Mouse (Mus musculus): ENCODE data around the gene Crcp. TPM values are rescaled to one million over a fixed set of nuclear protein-coding genes. Genes with fewer than 3 reads are reported as not detected.
A peak's percentile ranks its signal among the peaks of the same experiment; 100 is the strongest.

Gene Crcp
- total and polyA plus RNA-seq, 2 experiments: 11.8 to 33.6 TPM

GRCm38 (mm10) chr5:130097837-130098236 is 68.7 kb downstream of the Crcp start:
- Histone ChIP-seq H3K79me2 (ENCODE audit: control insufficient read depth, insufficient read depth, low read length) (peaks cover 22% of the 10 kb centered on the region; the same call in 1 of the 2 replicates), H3K27me3 (ENCODE audit: control insufficient read depth, insufficient read depth, low read length) (no peaks in the 10 kb centered on the region), H3K4me3 (ENCODE audit: insufficient read depth, low read depth, low read length) (no peak overlapping the region), H3K9ac (ENCODE audit: low read depth, low read length) (no peak overlapping the region), H3K27ac (replicated peaks; ENCODE audit: insufficient read depth, low read depth, low read length) (no peak overlapping the region), H3K36me3 (ENCODE audit: control insufficient read depth, insufficient read depth, low read length) (peaks cover 8% of the 10 kb centered on the region; the same call in 1 of the 2 replicates), H3K4me1 (ENCODE audit: control insufficient read depth, insufficient read depth, low read length) (no peaks in the 10 kb centered on the region)
- DNase-seq (ENCODE audit: extremely low read depth, low read depth, low spot score): no peak
- TF ChIP-seq CTCF (IDR thresholded peaks at IDR 0.05; ENCODE audit: low read depth, low read length) (no peak), POLR2A (IDR thresholded peaks at IDR 0.05; ENCODE audit: extremely low read depth, insufficient read depth, low read length) (no peak)
- WGBS: 70% methylated on average over 2 of the region's 2 CpGs

- no peaks in the 10 kb centered on the region for H3K4me1 ChIP-seq (ENCODE audit: control insufficient read depth, insufficient read depth, low read length)
- no peak overlapping the region for H3K9ac ChIP-seq (ENCODE audit: low read depth, low read length)
- 95% methylated on average over 17 of the region's 17 CpGs for WGBS
- no peak overlapping the region for H3K4me3 ChIP-seq (ENCODE audit: insufficient read depth, low read depth, low read length)
- H3K36me3 ChIP-seq (ENCODE audit: control insufficient read depth, insufficient read depth, low read length): peaks cover 19% of the 10 kb centered on the region
- no peaks in the 10 kb centered on the region for H3K27me3 ChIP-seq (ENCODE audit: control insufficient read depth, insufficient read depth, low read length)
- no peak overlapping the region for H3K27ac ChIP-seq (replicated peaks; ENCODE audit: insufficient read depth, low read depth, low read length)
- DNase-seq (ENCODE audit: extremely low read depth, low read depth, low spot score): no peak
- H3K79me2 ChIP-seq (ENCODE audit: control insufficient read depth, insufficient read depth, low read length): peaks cover 13% of the 10 kb centered on the region; the same call in 1 of the 2 replicates
- TF ChIP-seq CTCF (IDR thresholded peaks at IDR 0.05; ENCODE audit: low read depth, low read length) (no peak), POLR2A (IDR thresholded peaks at IDR 0.05; ENCODE audit: extremely low read depth, insufficient read depth, low read length) (no peak)
Measured at GRCm38 (mm10) chr5:130101724-130102123, 72.6 kb downstream of the Crcp start.

GRCm38 (mm10) chr5:130109348-130109747 is 80.3 kb downstream of the Crcp start:
- Histone ChIP-seq H3K4me3 (ENCODE audit: insufficient read depth, low read depth, low read length) (no peak overlapping the region), H3K27ac (replicated peaks; ENCODE audit: insufficient read depth, low read depth, low read length) (no peak overlapping the region), H3K79me2 (ENCODE audit: control insufficient read depth, insufficient read depth, low read length) (no peaks in the 10 kb centered on the region; the same call in 1 of the 2 replicates), H3K9ac (ENCODE audit: low read depth, low read length) (no peak overlapping the region), H3K4me1 (ENCODE audit: control insufficient read depth, insufficient read depth, low read length) (no peaks in the 10 kb centered on the region), H3K27me3 (ENCODE audit: control insufficient read depth, insufficient read depth, low read length) (no peaks in the 10 kb centered on the region), H3K36me3 (ENCODE audit: control insufficient read depth, insufficient read depth, low read length) (peaks cover 15% of the 10 kb centered on the region)
- TF ChIP-seq POLR2A (IDR thresholded peaks at IDR 0.05; ENCODE audit: extremely low read depth, insufficient read depth, low read length): no peak
- whole genome bisulfite sequencing: 82% methylated on average over 3 of the region's 3 CpGs
- DNase-seq (ENCODE audit: extremely low read depth, low read depth, low spot score): peak; percentile 19

Other genes starting within 250 kb of the Crcp start
- 4.1 and 9.8 TPM in 2 replicates for gene Psph, start 241.8 kb upstream of the Crcp start, total RNA-seq (2014; rRNA removed)
- 8.3 and 11.0 TPM in 2 replicates for gene Psph, start 241.8 kb upstream of the Crcp start, polyA plus RNA-seq (2012; rRNA removed)
- gene Sumf2, start 182.3 kb upstream of the Crcp start, total RNA-seq (2014; rRNA removed): 5.8 and 6.0 TPM in 2 replicates
- 8.9 and 10.2 TPM in 2 replicates for gene Sumf2, start 182.3 kb upstream of the Crcp start, polyA plus RNA-seq (2012; rRNA removed)
- 1,393 and 1,612 TPM in 2 replicates for gene Chchd2, start 141.8 kb upstream of the Crcp start, total RNA-seq (2014; rRNA removed)
- 1,062 and 1,287 TPM in 2 replicates for gene Chchd2, start 141.8 kb upstream of the Crcp start, polyA plus RNA-seq (2012; rRNA removed)
- 5.1 and 5.8 TPM in 2 replicates for gene Zbed5, start 133.6 kb upstream of the Crcp start, total RNA-seq (2014; rRNA removed)
- 0.62 TPM in 2 replicates for gene Zbed5, start 133.6 kb upstream of the Crcp start, polyA plus RNA-seq (2012; rRNA removed)
- gene Phkg1, start 130.7 kb upstream of the Crcp start, total RNA-seq (2014; rRNA removed): 0.13 and 0.28 TPM in 2 replicates
- gene Phkg1, start 130.7 kb upstream of the Crcp start, polyA plus RNA-seq (2012; rRNA removed): 0.07 and 0.15 TPM in 2 replicates
- gene Nupr1l, start 120.8 kb upstream of the Crcp start, total RNA-seq (2014; rRNA removed): 0.54 and 2.2 TPM in 2 replicates
- gene Nupr1l, start 120.8 kb upstream of the Crcp start, polyA plus RNA-seq (2012; rRNA removed): 1.2 and 2.2 TPM in 2 replicates
- gene Vkorc1l1, start 87.3 kb upstream of the Crcp start, total RNA-seq (2014; rRNA removed): 20.3 and 24.3 TPM in 2 replicates
- 14.4 and 14.6 TPM in 2 replicates for gene Vkorc1l1, start 87.3 kb upstream of the Crcp start, polyA plus RNA-seq (2012; rRNA removed)
- gene Gusb, start 26.2 kb upstream of the Crcp start, total RNA-seq (2014; rRNA removed): 13.6 and 21.1 TPM in 2 replicates
- gene Gusb, start 26.2 kb upstream of the Crcp start, polyA plus RNA-seq (2012; rRNA removed): 17.6 and 18.6 TPM in 2 replicates
- gene Asl, start within 50 bp of the Crcp start, total RNA-seq (2014; rRNA removed): 683 and 898 TPM in 2 replicates
- 622 and 696 TPM in 2 replicates for gene Asl, start within 50 bp of the Crcp start, polyA plus RNA-seq (2012; rRNA removed)
- gene Tpst1, start 44.0 kb downstream of the Crcp start, total RNA-seq (2014; rRNA removed): 15.6 and 20.1 TPM in 2 replicates
- 9.3 and 10.8 TPM in 2 replicates for gene Tpst1, start 44.0 kb downstream of the Crcp start, polyA plus RNA-seq (2012; rRNA removed)
- gene Kctd7, start 115.6 kb downstream of the Crcp start, total RNA-seq (2014; rRNA removed): 2.0 and 2.8 TPM in 2 replicates
- 3.6 and 4.0 TPM in 2 replicates for gene Kctd7, start 115.6 kb downstream of the Crcp start, polyA plus RNA-seq (2012; rRNA removed)
- gene Rabgef1, start 142.5 kb downstream of the Crcp start, total RNA-seq (2014; rRNA removed): 11.4 and 13.1 TPM in 2 replicates
- 8.3 and 11.8 TPM in 2 replicates for gene Rabgef1, start 142.5 kb downstream of the Crcp start, polyA plus RNA-seq (2012; rRNA removed)
- 19.8 and 26.6 TPM in 2 replicates for gene Tmem248, start 187.8 kb downstream of the Crcp start, total RNA-seq (2014; rRNA removed)
- gene Tmem248, start 187.8 kb downstream of the Crcp start, polyA plus RNA-seq (2012; rRNA removed): 28.9 and 34.3 TPM in 2 replicates
- gene Sbds, start 226.2 kb downstream of the Crcp start, total RNA-seq (2014; rRNA removed): 36.9 and 42.5 TPM in 2 replicates
- gene Sbds, start 226.2 kb downstream of the Crcp start, polyA plus RNA-seq (2012; rRNA removed): 25.9 and 29.4 TPM in 2 replicates
- 12.8 and 13.3 TPM in 2 replicates for gene Tyw1, start 226.3 kb downstream of the Crcp start, total RNA-seq (2014; rRNA removed)
- gene Tyw1, start 226.3 kb downstream of the Crcp start, polyA plus RNA-seq (2012; rRNA removed): 6.8 and 8.0 TPM in 2 replicates